Mouse (Mus musculus) layer of hippocampus, adult 9-11 months (tissue): ENCODE measurements around the gene Ica1l.
"Not testable (repeated sequence)": the region's sequence is repeated elsewhere in the genome, so short reads cannot be mapped to it uniquely, and the experiment has no call there.

Experiments
- DNase-seq: peaks from one replicate; pipeline ENCODE4 v3.0.0; 2022

The Ica1l gene

DNA sequence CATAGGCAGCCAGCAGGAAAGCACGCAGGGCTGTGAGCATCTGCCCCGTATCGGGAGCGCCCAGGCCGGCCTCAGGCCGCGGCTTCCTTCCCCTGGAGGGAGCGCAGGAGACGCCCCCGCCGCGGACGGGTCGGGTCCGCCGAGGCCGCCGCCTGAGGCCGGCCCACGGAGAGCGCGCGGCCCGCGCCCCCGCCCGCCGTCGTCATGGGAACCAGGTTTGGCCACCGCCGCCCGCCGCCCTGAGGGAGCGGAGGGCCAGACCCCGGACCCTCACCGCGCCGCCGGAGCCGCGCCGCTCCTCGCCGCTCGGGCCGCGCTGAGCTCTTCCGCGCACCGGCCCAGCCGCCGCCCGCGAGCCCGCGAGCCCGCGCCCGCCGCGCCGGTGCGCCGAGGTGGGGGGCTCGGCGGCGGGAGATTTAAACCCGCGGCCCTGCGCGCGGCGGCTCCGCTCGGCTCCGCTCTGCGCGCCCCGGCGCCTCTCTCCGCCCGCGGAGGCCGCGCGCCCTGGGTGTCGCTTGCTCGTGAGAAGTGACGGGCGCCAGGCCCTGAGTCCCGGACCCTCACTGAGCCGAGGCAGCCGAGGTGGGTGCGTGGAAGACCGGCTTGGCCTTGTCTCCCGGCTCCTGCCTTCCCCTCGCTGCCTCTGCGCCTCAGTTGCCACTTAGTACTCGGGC is at the start of gene Ica1l:
Ica1l (minus strand) TSS at position 389 of the 674 bp plus-strand sequence.
- DNase-seq = peak; percentile 11

DNA sequence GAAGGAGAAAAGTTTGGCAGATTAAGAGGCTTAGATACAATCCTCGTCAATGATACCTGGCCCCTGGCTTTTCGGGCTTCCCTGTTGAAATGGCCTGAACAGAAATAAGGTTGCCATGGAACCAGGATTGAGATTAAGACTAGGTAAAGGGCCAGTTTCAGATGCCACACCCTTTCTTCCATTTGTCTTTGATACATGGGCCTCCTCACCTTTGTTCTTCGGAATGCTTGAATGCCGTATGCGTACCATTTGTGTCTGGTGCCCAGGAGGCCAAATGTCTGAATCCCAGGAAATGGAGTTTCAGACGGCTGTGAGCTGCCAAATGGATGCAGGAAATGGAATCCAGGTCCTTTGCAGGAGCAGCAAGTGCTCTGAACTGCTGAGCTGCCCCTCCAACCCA is 33.4 kb upstream of the Ica1l start:
- DNase-seq = no peak

DNA sequence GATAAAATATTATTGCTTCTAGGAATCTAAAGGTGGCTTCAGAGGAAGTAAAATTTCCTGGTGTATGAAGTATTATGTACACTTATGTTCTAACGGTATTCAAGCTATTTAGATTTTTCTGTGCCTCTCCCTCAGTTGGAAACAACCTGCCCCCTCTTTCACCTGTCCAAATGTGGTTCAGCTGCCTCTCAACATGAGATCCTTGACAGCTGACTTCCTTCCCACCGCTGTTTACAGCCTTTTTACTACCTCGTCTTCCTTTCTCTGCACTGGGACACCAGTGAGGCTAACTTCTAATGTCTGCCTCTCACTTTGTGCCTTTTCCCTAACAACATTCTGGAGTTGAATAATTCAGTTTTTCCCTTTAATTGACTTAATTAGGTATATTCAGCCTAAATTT is 32.6 kb upstream of the Ica1l start:
- DNase-seq = no peak

GRCm38 (mm10) chr1:60074935-60075334 is 32.0 kb upstream of the Ica1l start:
- DNase-seq = no peak

DNA sequence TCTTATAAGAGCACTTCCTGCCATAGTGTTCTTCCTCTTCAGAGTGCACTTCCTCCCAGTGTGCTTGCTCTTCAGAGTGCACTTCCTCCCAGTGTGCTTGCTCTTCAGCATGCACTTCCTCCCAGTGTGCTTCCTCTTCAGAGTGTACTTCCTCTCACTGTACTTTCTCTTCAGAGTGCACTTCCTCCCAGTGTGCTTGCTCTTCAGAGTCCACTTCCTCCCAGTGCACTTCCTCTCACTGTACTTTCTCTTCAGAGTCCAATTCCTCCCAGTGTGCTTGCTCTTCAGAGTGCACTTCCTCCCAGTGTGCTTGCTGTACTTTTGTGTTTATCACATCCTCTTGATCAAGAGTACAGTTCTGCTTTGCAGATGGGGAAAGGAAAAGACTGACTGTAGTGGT is 27.7 kb upstream of the Ica1l start:
- not testable (repeated sequence) for DNase-seq

- DNase-seq = no peak
Observed at GRCm38 (mm10) chr1:60056310-60056709, 13.3 kb upstream of the Ica1l start.

- no peak for DNase-seq
Observed at GRCm38 (mm10) chr1:60054659-60055058, 11.7 kb upstream of the Ica1l start.

- not testable (repeated sequence) for DNase-seq
Observed at GRCm38 (mm10) chr1:60047481-60047880, 4.5 kb upstream of the Ica1l start.

DNA sequence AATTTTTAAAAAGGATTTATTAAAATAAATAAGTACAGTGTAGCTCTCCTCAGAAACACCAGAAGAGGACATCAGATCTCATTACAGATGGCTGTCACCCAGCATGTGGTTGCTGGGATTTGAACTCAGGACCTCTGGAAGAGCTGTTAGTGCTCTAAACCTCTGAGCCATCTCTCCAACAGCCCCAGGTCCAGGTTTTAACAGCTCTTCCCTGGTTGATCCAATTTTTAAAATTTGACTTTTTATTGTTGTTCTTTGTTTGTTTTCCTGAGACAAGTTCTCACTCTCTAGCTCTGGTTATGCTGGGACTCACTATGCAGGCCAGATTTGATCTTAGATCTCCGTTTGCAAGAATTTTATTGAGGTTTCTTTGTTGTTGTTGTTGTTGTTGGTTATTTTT is 1.6 kb upstream of the Ica1l start:
- DNase-seq = no peak

GRCm38 (mm10) chr1:60042398-60042795 is 587 bp downstream of the Ica1l start:
- DNase-seq = no peak

GRCm38 (mm10) chr1:60035044-60035443 is 7.9 kb downstream of the Ica1l start:
- peak; percentile 79 for DNase-seq

DNA sequence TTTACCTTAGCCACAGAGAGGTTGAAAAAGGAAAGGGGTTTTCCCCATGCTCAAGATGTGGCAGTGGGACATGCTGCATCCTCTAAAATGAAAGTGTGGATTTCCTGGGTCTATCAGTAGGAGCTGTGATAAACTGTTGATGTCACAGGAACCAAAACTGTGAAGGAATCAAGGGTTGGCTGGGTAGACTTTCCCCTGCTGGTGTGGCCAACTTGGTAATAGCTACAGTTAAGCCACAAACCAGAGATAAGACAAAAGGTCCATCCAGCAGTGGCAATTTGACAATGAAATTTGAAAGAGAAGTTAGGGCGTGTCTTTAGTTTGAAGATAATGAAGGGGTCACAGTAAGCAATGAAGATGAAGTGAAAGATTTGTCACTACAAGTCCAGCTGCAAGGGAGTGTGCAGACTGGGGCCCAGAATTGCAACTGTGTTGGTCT is 25.9 kb downstream of the Ica1l start:
- no peak for DNase-seq

DNA sequence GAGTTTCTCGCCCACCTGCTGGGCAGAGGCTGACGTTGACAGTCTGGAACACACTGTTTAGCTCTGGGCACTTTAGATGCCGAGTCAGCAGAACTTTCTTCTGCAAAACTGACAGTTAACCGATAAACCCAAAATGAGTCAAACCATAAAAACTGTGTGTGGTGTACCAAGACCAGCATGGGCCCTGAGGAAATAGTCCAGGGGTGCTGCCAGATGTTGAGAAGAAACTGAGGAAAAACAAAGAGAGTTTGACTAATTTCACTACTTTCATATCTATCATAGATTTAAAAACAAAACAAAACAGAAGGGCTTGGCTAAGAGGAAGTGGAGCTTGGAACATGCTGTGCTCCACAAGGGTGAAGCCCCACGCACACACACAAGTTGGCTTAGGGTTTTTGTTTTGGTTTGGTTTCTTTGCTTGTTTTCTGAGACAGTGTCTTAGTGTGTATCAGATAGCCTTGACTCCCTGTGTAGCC is 26.8 kb downstream of the Ica1l start:
- no peak for DNase-seq

- DNase-seq = no peak
Observed at GRCm38 (mm10) chr1:60015511-60015910, 27.5 kb downstream of the Ica1l start.

- no peak for DNase-seq
Observed at GRCm38 (mm10) chr1:60013779-60014178, 29.2 kb downstream of the Ica1l start.

GRCm38 (mm10) chr1:60008743-60009142 is 34.2 kb downstream of the Ica1l start:
- no peak for DNase-seq

- no peak for DNase-seq
Observed at GRCm38 (mm10) chr1:60007337-60007736, 35.6 kb downstream of the Ica1l start.

GRCm38 (mm10) chr1:60000319-60000718 is 42.7 kb downstream of the Ica1l start:
- DNase-seq = no peak

DNA sequence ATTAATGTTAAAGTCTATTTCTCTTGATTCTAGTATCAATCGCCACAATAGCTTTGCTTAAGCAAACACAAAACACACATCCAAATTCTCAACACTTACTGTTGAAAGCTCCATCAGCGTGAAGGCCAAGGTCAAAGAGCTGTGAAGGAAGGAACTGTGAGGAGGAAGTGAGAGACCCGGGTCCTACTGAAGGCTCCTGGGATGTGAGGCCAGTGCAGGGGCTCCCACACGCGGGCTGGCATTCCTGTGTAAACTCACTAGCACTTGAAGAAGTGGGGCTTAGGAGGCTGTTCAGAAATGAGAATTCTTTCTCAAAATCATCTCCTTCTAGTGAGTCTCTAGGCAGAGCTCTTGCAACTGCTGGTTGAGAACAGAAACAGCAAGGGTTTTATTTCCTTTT is 45.6 kb downstream of the Ica1l start:
- no peak for DNase-seq

- no peak for DNase-seq
Observed at GRCm38 (mm10) chr1:59995646-59996045, 47.3 kb downstream of the Ica1l start.

GRCm38 (mm10) chr1:59987399-59988040 is 55.5 kb downstream of the Ica1l start:
- DNase-seq = peak; percentile 57

DNA sequence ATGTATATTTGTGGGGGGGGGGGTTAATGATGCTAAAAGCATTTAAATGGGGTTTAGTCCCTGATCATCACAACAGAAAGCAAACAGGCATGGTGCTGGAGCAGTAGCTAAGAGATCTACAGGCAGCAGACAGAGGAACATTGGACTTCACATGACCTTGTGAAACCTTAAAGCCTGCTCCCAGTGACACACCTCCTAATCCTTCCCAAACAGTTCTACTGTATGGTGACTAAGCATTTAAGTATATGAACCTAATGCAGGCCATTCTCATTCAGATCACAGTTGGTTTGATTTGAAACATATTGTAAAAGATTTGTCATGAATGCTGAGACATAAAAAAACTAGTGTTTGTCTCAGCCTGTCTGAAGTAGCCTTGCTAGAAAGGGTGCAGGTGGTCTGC is 56.4 kb downstream of the Ica1l start:
- no peak for DNase-seq

DNA sequence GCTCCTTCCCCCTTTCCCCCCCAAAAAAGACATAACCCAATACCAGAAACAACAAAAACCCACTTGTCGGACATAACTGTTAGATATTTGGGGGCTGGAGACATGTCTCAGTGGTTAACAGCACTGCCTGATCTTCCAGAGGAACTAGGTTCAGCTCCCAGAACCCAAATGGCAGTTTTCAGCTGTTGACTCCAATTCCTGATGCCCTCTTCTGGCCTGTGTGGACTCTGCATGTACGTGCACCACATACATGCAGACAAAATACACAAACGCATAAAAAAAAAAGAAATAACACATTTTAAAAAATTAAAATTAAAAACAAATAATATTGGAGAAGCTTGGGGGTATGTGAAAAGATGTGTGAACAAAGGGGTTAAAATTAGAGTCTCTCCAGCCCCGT is 75.7 kb downstream of the Ica1l start:
- DNase-seq = no peak

GRCm38 (mm10) chr1:59966171-59966785 is 76.7 kb downstream of the Ica1l start:
- DNase-seq = no peak
